Mouse (Mus musculus) spleen, adult 2 months (tissue): ENCODE results near the gene Sfrp5. TPM values are rescaled to one million over a fixed set of nuclear protein-coding genes. Genes with fewer than 3 reads are reported as not detected.

Experiments used
- DNase-seq, 2 experiments: peaks; one replicate each; pipeline versions ENCODE4 v3.0.0 to v3.0.0-alpha.2; 2012 to 2021; ENCODE audit warnings: low spot score in 2 of 2, low read depth in 1 of 2
- H3K27ac ChIP-seq: fragments of 200-500 bp; 2 replicates; pipeline ENCODE4 v1.5.1; 2012; ENCODE audit warnings: low read length, inconsistent platforms; ENCODE audit not compliant: insufficient read depth
- H3K27me3 ChIP-seq: fragments of 200-500 bp; 2 replicates; pipeline ENCODE4 v1.6.1; 2012; ENCODE audit warnings: mild to moderate bottlenecking, moderate library complexity, low read length, inconsistent platforms; ENCODE audit not compliant: control insufficient read depth, insufficient read depth
- H3K36me3 ChIP-seq: fragments of 200-500 bp; 2 replicates; pipeline ENCODE4 v1.6.1; 2012; ENCODE audit warnings: mild to moderate bottlenecking, low read length, inconsistent platforms; ENCODE audit not compliant: control insufficient read depth, insufficient read depth
- H3K4me1 ChIP-seq: fragments of 200-500 bp; 2 replicates; pipeline ENCODE4 v1.6.1; 2011; ENCODE audit warnings: inconsistent platforms; ENCODE audit not compliant: control insufficient read depth, insufficient read depth, insufficient read length
- H3K4me3 ChIP-seq: fragments of 200-500 bp; 2 replicates; pipeline ENCODE4 v1.5.1; 2011; ENCODE audit warnings: mild to moderate bottlenecking, inconsistent platforms; ENCODE audit not compliant: insufficient read depth, insufficient read length; ENCODE audit errors: extremely low read depth
- CTCF ChIP-seq: fragments of 200-500 bp; IDR thresholded peaks from 2 replicates; pipeline ENCODE4 v1.5.1; 2011; ENCODE audit warnings: mild to moderate bottlenecking, inconsistent platforms; ENCODE audit not compliant: insufficient read depth, insufficient read length, insufficient replicate concordance; ENCODE audit errors: extremely low read depth
- POLR2A ChIP-seq: fragments of 200-500 bp; IDR thresholded peaks from 2 replicates; pipeline ENCODE4 v1.6.1; 2011; ENCODE audit warnings: low read depth, low read length, inconsistent platforms
- WGBS: fragments of 180-500 bp; shearing (Covaris S2); methylation state at CpG from one replicate; pipeline ENCODE4 v1.1.7; 2018; 5-methylcytosine and 5-hydroxymethylcytosine counted together
- polyA plus RNA-seq: library from polyadenylated mRNA; depleted of rRNA; stranded (reverse); fragments of >200 nt; gene quantifications from 2 replicates; pipeline ENCODE4 v1.2.3, GENCODE M21; 2012

Gene Sfrp5
- polyA plus RNA-seq, 1 experiment, result 0.19 TPM

- no peaks in the 10 kb centered on the region for H3K36me3 ChIP-seq
- H3K4me1 ChIP-seq, result no peaks in the 10 kb centered on the region
- H3K27ac ChIP-seq, result no peak overlapping the region
- H3K27me3 ChIP-seq, result no peaks in the 10 kb centered on the region
- no peak for DNase-seq
- TF ChIP-seq CTCF (no peak), POLR2A (no peak)
- WGBS, result 78% methylated on average over 7 of the region's 7 CpGs
- H3K4me3 ChIP-seq, result no peak overlapping the region
Measured at GRCm38 (mm10) chr19:42216699-42217373, 14.8 kb upstream of the Sfrp5 start.

GRCm38 (mm10) chr19:42214601-42215000, 12.5 kb upstream of the Sfrp5 start:
- no peaks in the 10 kb centered on the region for H3K36me3 ChIP-seq
- H3K27me3 ChIP-seq, result no peaks in the 10 kb centered on the region
- no peak overlapping the region for H3K27ac ChIP-seq
- no peaks in the 10 kb centered on the region for H3K4me1 ChIP-seq
- DNase-seq, result no peak
- TF ChIP-seq POLR2A (no peak), CTCF (no peak)
- no peak overlapping the region for H3K4me3 ChIP-seq
- 77% methylated on average over 2 of the region's 2 CpGs for WGBS

GRCm38 (mm10) chr19:42211936-42212335, 9.9 kb upstream of the Sfrp5 start:
- no peak for TF ChIP-seq POLR2A
- TF ChIP-seq CTCF, result no peak
- no peak for DNase-seq
- WGBS, result 31% methylated on average over 8 of the region's 8 CpGs
- Histone ChIP-seq H3K27ac (no peak overlapping the region), H3K4me1 (no peaks in the 10 kb centered on the region), H3K27me3 (no peaks in the 10 kb centered on the region), H3K4me3 (no peak overlapping the region), H3K36me3 (no peaks in the 10 kb centered on the region)

- no peaks in the 10 kb centered on the region for H3K27me3 ChIP-seq
- TF ChIP-seq CTCF (no peak), POLR2A (no peak)
- no peak overlapping the region for H3K27ac ChIP-seq
- 60% methylated on average over 6 of the region's 6 CpGs for WGBS
- DNase-seq, result no peak
- no peaks in the 10 kb centered on the region for H3K36me3 ChIP-seq
- H3K4me1 ChIP-seq, result no peaks in the 10 kb centered on the region
- no peak overlapping the region for H3K4me3 ChIP-seq
Measured at GRCm38 (mm10) chr19:42209976-42210375, 7.9 kb upstream of the Sfrp5 start.

- no peaks in the 10 kb centered on the region for H3K4me1 ChIP-seq
- no peaks in the 10 kb centered on the region for H3K36me3 ChIP-seq
- no peaks in the 10 kb centered on the region for H3K27me3 ChIP-seq
- no peak overlapping the region for H3K27ac ChIP-seq
- H3K4me3 ChIP-seq, result no peak overlapping the region
- WGBS, result 66% methylated on average over 7 of the region's 7 CpGs
- DNase-seq, result no peak
- TF ChIP-seq CTCF (no peak), POLR2A (no peak)
Measured at GRCm38 (mm10) chr19:42209485-42209884, 7.4 kb upstream of the Sfrp5 start.

- no peaks in the 10 kb centered on the region for H3K36me3 ChIP-seq
- no peak for DNase-seq
- no peak overlapping the region for H3K4me3 ChIP-seq
- TF ChIP-seq POLR2A, result no peak
- TF ChIP-seq CTCF, result no peak
- no peak overlapping the region for H3K27ac ChIP-seq
- H3K4me1 ChIP-seq, result no peaks in the 10 kb centered on the region
- WGBS, result 87% methylated on average over 8 of the region's 8 CpGs
- H3K27me3 ChIP-seq, result peaks cover 6% of the 10 kb centered on the region
Measured at GRCm38 (mm10) chr19:42205201-42205600, 3.1 kb upstream of the Sfrp5 start.

- Histone ChIP-seq H3K4me3 (no peak overlapping the region), H3K4me1 (no peaks in the 10 kb centered on the region), H3K27me3 (peaks cover 10% of the 10 kb centered on the region), H3K36me3 (no peaks in the 10 kb centered on the region), H3K27ac (no peak overlapping the region)
- TF ChIP-seq CTCF, result no peak
- TF ChIP-seq POLR2A, result no peak
- 74% methylated on average over 4 of the region's 4 CpGs for WGBS
- DNase-seq, result no peak
Measured at GRCm38 (mm10) chr19:42204306-42204705, 2.3 kb upstream of the Sfrp5 start.
